Mouse (Mus musculus): ENCODE measurements around the gene Recql5. TPM values are rescaled to one million over a fixed set of nuclear protein-coding genes. Genes with fewer than 3 reads are reported as not detected.
"Not testable (repeated sequence)": the region's sequence is repeated elsewhere in the genome, so short reads cannot be mapped to it uniquely, and the experiment has no call there.

Gene Recql5
- total RNA-seq, 2 experiments from 2014 or later = 36.6 to 39.3 TPM

- TF ChIP-seq CTCF (conservative IDR thresholded peaks at IDR 0.05) = peak; percentile 87
- peak; percentile 53 to 78 for DNase-seq (ENCODE audit: low spot score in 2 of 2)
- Histone ChIP-seq H3K4me3 (peak overlapping the region; percentile 32; the same call in 1 of the 2 replicates), H3K27ac (no peak overlapping the region)
Observed at GRCm38 (mm10) chr11:115859143-115859945, 73.9 kb downstream of the Recql5 start.

- H3K27ac ChIP-seq = no peak within 1 kb of the TSS
- H3K4me3 ChIP-seq = peak within 1 kb of the TSS; percentile 32; the same call in 1 of the 2 replicates
- DNase-seq (ENCODE audit: low spot score in 2 of 2) = no peak
- TF ChIP-seq CTCF (conservative IDR thresholded peaks at IDR 0.05) = no peak
Observed at GRCm38 (mm10) chr11:115858354-115858753, 74.9 kb downstream of the Recql5 start, which contains the start of gene Myo15b. Gene Myo15b (plus strand): TSS chr11:115858406.

- Histone ChIP-seq H3K4me3 (no peak overlapping the region), H3K27ac (no peak overlapping the region)
- TF ChIP-seq CTCF (conservative IDR thresholded peaks at IDR 0.05) = no peak
- no peak for DNase-seq (ENCODE audit: low spot score in 2 of 2)
Observed at GRCm38 (mm10) chr11:115857936-115858335, 75.3 kb downstream of the Recql5 start.

- H3K27ac ChIP-seq; DNase-seq (ENCODE audit: low spot score in 2 of 2): not testable (repeated sequence)
Observed at GRCm38 (mm10) chr11:115857146-115857545, 76.1 kb downstream of the Recql5 start.

GRCm38 (mm10) chr11:115854674-115855073, 78.6 kb downstream of the Recql5 start:
- TF ChIP-seq CTCF (conservative IDR thresholded peaks at IDR 0.05) = no peak
- no peak overlapping the region for H3K27ac ChIP-seq
- no peak overlapping the region for H3K4me3 ChIP-seq
- DNase-seq (ENCODE audit: low spot score in 2 of 2) = peak in 1 of 2 experiments; percentile 26

More at GRCm38 (mm10) chr11:115857146-115857545, 76.1 kb downstream of the Recql5 start:
- H3K4me3 ChIP-seq = not testable (repeated sequence)
- TF ChIP-seq CTCF (conservative IDR thresholded peaks at IDR 0.05) = peak; percentile 14; the same call in 1 of the 2 replicates

- DNase-seq (ENCODE audit: low spot score in 2 of 2) = no peak
- Histone ChIP-seq H3K27ac (no peak overlapping the region), H3K4me3 (no peak overlapping the region)
- TF ChIP-seq CTCF (conservative IDR thresholded peaks at IDR 0.05) = peak; percentile 21
Observed at GRCm38 (mm10) chr11:115845819-115846218, 87.5 kb downstream of the Recql5 start.

- DNase-seq (ENCODE audit: low spot score in 2 of 2) = no peak
- no peak for TF ChIP-seq CTCF (conservative IDR thresholded peaks at IDR 0.05)
- Histone ChIP-seq H3K27ac (no peak overlapping the region), H3K4me3 (no peak overlapping the region)
Observed at GRCm38 (mm10) chr11:115844240-115844639, 89.0 kb downstream of the Recql5 start.

GRCm38 (mm10) chr11:115843891-115844239, 89.4 kb downstream of the Recql5 start:
- H3K4me3 ChIP-seq = no peak overlapping the region
- no peak for DNase-seq (ENCODE audit: low spot score in 2 of 2)
- H3K27ac ChIP-seq = no peak overlapping the region
- no peak for TF ChIP-seq CTCF (conservative IDR thresholded peaks at IDR 0.05)

- H3K27ac ChIP-seq = no peak overlapping the region
- H3K4me3 ChIP-seq = no peak overlapping the region
- DNase-seq (ENCODE audit: low spot score in 2 of 2) = no peak
- TF ChIP-seq CTCF (conservative IDR thresholded peaks at IDR 0.05) = no peak
Observed at GRCm38 (mm10) chr11:115843141-115843890, 90.0 kb downstream of the Recql5 start.

Other genes starting within 250 kb of the Recql5 start
- gene Grb2, start 224.9 kb downstream of the Recql5 start, total RNA-seq (2021) = 100 to 1,000 TPM; 182 to 198 TPM
- 10 to 100 TPM; 47.4 to 58.2 TPM for gene Tmem94, start 168.0 kb downstream of the Recql5 start, total RNA-seq (2021)
- 10 to 100 TPM; 17.7 to 19.7 TPM for gene Caskin2, start 119.8 kb downstream of the Recql5 start, total RNA-seq (2021)
- gene Tsen54, start 118.8 kb downstream of the Recql5 start, total RNA-seq (2021) = 10 to 100 TPM; 11.8 to 13.0 TPM
- 1 to 10 TPM; 1.6 to 2.3 TPM for gene Llgl2, start 109.4 kb downstream of the Recql5 start, total RNA-seq (2021)
- gene Myo15b, start 75.1 kb downstream of the Recql5 start, total RNA-seq (2021) = under 1 TPM; 0.22 to 0.41 TPM
- 1 to 10 TPM in 1 of 2 experiments, under 1 TPM in 1; 0.54 to 1.3 TPM for gene Smim5, start 33.5 kb downstream of the Recql5 start, total RNA-seq (2021)
- not detected for gene Smim6, start 21.5 kb downstream of the Recql5 start, total RNA-seq (2021)
- 10 to 100 TPM; 40.8 to 47.0 TPM for gene Sap30bp, start 195 bp downstream of the Recql5 start, total RNA-seq (2021)
- gene Itgb4, start 41.2 kb upstream of the Recql5 start, total RNA-seq (2021) = 1 to 10 TPM; 6.4 to 6.6 TPM
- gene Galk1, start 79.2 kb upstream of the Recql5 start, total RNA-seq (2021) = 10 to 100 TPM; 13.3 to 13.5 TPM
- 100 to 1,000 TPM; 285 to 322 TPM for gene H3f3b, start 94.5 kb upstream of the Recql5 start, total RNA-seq (2021)
- 10 to 100 TPM; 26.3 to 30.8 TPM for gene Unk, start 96.8 kb upstream of the Recql5 start, total RNA-seq (2021)
- gene Unc13d, start 144.5 kb upstream of the Recql5 start, total RNA-seq (2021) = 1 to 10 TPM; 1.3 to 2.1 TPM
- 100 to 1,000 TPM; 417 to 440 TPM for gene Wbp2, start 153.5 kb upstream of the Recql5 start, total RNA-seq (2021)
- gene Trim47, start 193.7 kb upstream of the Recql5 start, total RNA-seq (2021) = 1 to 10 TPM; 4.6 to 7.2 TPM
- 1 to 10 TPM; 6.9 to 7.7 TPM for gene Trim65, start 197.7 kb upstream of the Recql5 start, total RNA-seq (2021)
- 10 to 100 TPM; 64.6 to 66.8 TPM for gene Mrpl38, start 205.4 kb upstream of the Recql5 start, total RNA-seq (2021)
- gene Fbf1, start 234.7 kb upstream of the Recql5 start, total RNA-seq (2021) = 10 to 100 TPM; 91.6 to 96.4 TPM